Mouse (Mus musculus): ENCODE measurements at regions not wholly inside any gene's neighbourhood (a gene's known extent, or its start where the extent isn't known, plus 50 kb on each side); places are given as distances from the start of the nearest gene placed in this dataset.

DNA sequence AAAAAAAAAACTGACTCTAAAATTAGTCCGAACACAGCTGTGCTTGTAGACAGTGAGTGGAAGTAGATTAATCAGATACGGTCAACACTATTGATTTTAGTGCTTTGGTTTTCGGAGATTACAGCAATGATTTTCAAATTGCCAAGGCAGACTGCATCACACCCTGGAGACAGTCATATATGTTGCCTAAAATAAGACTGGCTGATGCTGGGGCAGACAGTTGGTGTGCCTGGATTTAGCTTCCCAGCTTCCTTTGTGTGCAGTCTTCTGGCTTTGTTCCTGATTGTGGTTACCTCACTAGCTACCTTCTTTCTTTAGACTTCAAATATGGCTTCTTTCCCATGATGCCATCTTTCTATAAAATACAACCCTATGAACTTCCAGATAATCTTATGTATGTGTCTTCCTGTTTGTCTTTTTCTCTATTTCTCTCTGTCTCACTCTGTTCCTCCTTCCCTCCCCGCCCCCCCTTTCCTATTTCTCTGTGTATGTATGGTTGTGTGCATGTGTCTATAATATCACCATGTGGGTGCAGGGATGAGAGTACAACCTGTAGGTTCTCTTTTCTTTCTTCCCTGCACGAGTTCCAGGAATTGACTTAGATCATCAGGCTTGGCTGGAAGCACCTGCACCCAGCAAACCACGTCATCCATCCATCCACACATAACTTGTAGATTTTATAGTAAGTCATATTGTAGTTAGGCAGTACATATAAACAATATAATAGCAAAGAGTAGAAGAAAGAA, 199.7 kb upstream of the Gm9008 start:
- no peak for DNase-seq (ENCODE audit: low read depth, low spot score)

DNA sequence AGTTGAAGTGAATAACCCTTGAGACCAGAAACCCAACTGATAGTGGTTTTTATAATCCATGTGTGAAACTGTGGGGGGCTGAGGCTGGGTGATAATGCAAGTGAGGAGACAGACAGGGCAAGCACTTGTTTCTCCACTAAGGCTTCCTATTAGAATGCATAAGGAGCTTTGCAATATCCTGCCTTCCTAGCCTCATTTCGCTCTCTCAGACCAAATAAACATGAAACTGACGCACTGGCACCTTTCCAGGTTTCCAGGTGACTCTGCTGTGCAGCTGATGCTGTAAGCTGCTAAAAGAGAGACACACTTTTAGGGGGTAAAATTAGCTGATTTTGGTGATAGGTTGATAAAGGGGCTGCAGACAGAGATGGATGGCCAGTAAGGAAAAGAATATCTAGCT, 191.2 kb upstream of the Gm9008 start:
- no peak for DNase-seq (ENCODE audit: low read depth, low spot score)

DNA sequence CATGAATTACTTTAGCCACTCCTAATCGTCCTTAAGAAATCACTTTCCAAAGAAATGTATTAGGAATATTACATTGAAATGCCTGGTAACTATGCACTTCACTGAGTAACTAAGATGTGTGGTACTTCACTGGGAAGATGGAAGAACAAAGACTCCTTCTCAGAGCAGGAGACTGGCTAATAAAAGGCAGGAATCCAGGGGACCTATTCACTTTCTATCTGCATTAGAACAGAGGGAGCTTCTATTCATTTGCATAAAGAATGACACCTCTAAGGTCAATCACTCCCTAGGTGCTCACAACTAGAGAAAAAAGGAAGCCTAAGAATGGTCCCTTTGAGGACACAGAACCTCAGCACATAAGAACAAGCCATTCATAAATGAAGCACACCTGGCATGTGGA, 142.0 kb upstream of the Gm9008 start:
- DNase-seq (ENCODE audit: low read depth, low spot score): peak; percentile 33

DNA sequence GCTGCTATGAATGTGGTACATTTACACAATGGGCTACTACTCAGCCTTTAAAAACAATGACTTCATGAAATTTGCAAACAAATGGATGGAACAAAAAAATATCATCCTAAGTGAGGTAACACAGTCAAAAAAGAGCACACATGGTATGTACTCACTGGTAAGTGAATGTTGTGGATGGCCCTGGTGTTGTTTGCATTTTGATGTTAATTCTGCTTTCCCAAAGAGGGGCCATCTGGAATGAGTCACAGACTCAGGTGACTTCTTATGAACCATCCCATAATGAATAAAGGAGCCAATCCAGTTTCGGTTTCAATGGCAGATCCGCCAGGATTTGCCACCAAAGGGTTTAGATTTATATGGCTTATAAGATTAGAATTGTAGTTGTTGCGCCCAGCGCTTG, 130.8 kb upstream of the Gm9008 start:
- no peak for DNase-seq (ENCODE audit: low read depth, low spot score)

DNA sequence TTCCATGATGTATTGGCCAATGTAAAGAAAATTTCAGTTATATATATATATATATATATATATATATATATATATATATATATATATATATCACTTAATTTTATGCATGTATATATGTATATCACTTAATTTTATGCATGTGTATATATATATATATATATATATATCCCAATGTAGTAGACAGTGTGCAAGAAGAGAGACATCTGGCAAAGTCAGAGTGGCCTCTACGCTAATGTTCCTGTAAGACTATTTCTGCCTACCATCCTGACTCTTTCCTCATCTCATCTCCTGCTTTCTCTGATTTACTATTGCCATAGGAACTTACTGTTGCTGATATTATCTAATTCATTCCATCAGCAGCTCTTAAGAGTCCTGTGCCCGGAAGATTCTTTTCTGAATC, 123.9 kb upstream of the Gm9008 start:
- DNase-seq (ENCODE audit: low read depth, low spot score): no peak

DNA sequence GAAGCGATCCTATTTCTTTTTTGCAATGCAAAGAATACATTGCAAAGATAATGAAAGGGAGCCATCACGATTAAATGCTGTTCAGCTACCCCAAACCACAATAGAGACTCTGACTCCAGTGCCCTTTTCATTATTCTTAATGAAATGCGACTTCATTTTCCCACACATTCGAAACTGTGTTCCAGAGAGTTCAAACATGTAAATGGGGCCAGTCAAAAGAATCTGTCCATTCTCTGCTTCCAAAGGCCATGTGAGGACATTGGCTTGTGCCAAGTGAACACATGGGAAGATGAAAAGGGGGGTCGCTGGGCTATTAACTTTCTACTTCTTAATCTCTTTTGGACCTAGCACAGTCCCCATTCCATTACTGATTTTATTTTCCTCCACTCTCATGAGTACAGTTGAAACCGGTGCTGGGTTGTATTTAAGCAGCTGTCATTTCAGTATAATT, 123.2 kb upstream of the Gm9008 start:
- DNase-seq (ENCODE audit: low read depth, low spot score): no peak
